Mouse (Mus musculus): ENCODE measurements around the gene Acot3. TPM values are rescaled to one million over a fixed set of nuclear protein-coding genes. Genes with fewer than 3 reads are reported as not detected.
"Not testable (repeated sequence)": the region's sequence is repeated elsewhere in the genome, so short reads cannot be mapped to it uniquely, and the experiment has no call there.

The Acot3 gene
- polyA plus RNA-seq, 1 experiment from 2014 or later, result 1.2 TPM

- ATAC-seq (ENCODE audit: low FRiP score, low TSS enrichment); H3K4me1 ChIP-seq (ENCODE audit: control insufficient read depth, insufficient read depth, low read length); H3K4me3 ChIP-seq (replicated peaks; ENCODE audit: low read depth, low read length); DNase-seq; H3K27me3 ChIP-seq (ENCODE audit: control insufficient read depth, insufficient read depth, low read length); H3K4me2 ChIP-seq (ENCODE audit: low read length); H3K36me3 ChIP-seq (ENCODE audit: control insufficient read depth, insufficient read depth, low read length); H3K9ac ChIP-seq (replicated peaks; ENCODE audit: low read length); H3K27ac ChIP-seq (replicated peaks; ENCODE audit: low read depth, low read length); H3K9me3 ChIP-seq (ENCODE audit: control insufficient read depth, low read length): not testable (repeated sequence)
- 80% methylated on average over 2 of the region's 2 CpGs for WGBS
Measured at GRCm38 (mm10) chr12:84033302-84033701, 18.6 kb upstream of the Acot3 start.

GRCm38 (mm10) chr12:84034108-84034507 lies 17.8 kb upstream of the Acot3 start:
- Histone ChIP-seq H3K9me3 (ENCODE audit: control insufficient read depth, low read length) (no peaks in the 10 kb centered on the region), H3K36me3 (ENCODE audit: control insufficient read depth, insufficient read depth, low read length) (no peaks in the 10 kb centered on the region), H3K4me3 (replicated peaks; ENCODE audit: low read depth, low read length) (no peak overlapping the region), H3K4me1 (ENCODE audit: control insufficient read depth, insufficient read depth, low read length) (no peaks in the 10 kb centered on the region), H3K4me2 (ENCODE audit: low read length) (no peak overlapping the region), H3K9ac (replicated peaks; ENCODE audit: low read length) (no peak overlapping the region), H3K27ac (replicated peaks; ENCODE audit: low read depth, low read length) (no peak overlapping the region), H3K27me3 (ENCODE audit: control insufficient read depth, insufficient read depth, low read length) (no peaks in the 10 kb centered on the region)
- no peak for ATAC-seq (ENCODE audit: low FRiP score, low TSS enrichment)
- no peak for DNase-seq
- WGBS, result 86% methylated on average over 4 of the region's 4 CpGs

GRCm38 (mm10) chr12:84038241-84038640 lies 13.7 kb upstream of the Acot3 start, which contains the start of gene Acot4:
Gene Acot4, plus strand, starts transcription at chr12:84038379.
- Histone ChIP-seq H3K9ac (replicated peaks; ENCODE audit: low read length) (peak within 1 kb of the TSS; percentile 51), H3K4me2 (ENCODE audit: low read length) (peak within 1 kb of the TSS; percentile 58), H3K4me3 (replicated peaks; ENCODE audit: low read depth, low read length) (peak within 1 kb of the TSS; percentile 43)
- not testable (repeated sequence) for ATAC-seq (ENCODE audit: low FRiP score, low TSS enrichment); H3K27me3 ChIP-seq (ENCODE audit: control insufficient read depth, insufficient read depth, low read length); H3K27ac ChIP-seq (replicated peaks; ENCODE audit: low read depth, low read length); H3K4me1 ChIP-seq (ENCODE audit: control insufficient read depth, insufficient read depth, low read length); H3K9me3 ChIP-seq (ENCODE audit: control insufficient read depth, low read length); H3K36me3 ChIP-seq (ENCODE audit: control insufficient read depth, insufficient read depth, low read length)
- DNase-seq, result peak; percentile 33
- 6% methylated on average over 32 of the region's 32 CpGs for WGBS

GRCm38 (mm10) chr12:84038691-84039111 lies 13.2 kb upstream of the Acot3 start, which contains the start of gene Gm49366:
Gene Gm49366, plus strand, starts transcription at chr12:84038935.
- ATAC-seq (ENCODE audit: low FRiP score, low TSS enrichment), result not testable (repeated sequence)
- WGBS, result 1% methylated on average over 39 of the region's 39 CpGs

GRCm38 (mm10) chr12:84042248-84042647 lies 9.7 kb upstream of the Acot3 start:
- H3K4me1 ChIP-seq (ENCODE audit: control insufficient read depth, insufficient read depth, low read length), result no peaks in the 10 kb centered on the region
- 90% methylated on average over 5 of the region's 5 CpGs for WGBS
- H3K9me3 ChIP-seq (ENCODE audit: control insufficient read depth, low read length), result no peaks in the 10 kb centered on the region
- no peak overlapping the region for H3K4me3 ChIP-seq (replicated peaks; ENCODE audit: low read depth, low read length)
- no peak overlapping the region for H3K4me2 ChIP-seq (ENCODE audit: low read length)
- no peak for DNase-seq
- no peaks in the 10 kb centered on the region for H3K36me3 ChIP-seq (ENCODE audit: control insufficient read depth, insufficient read depth, low read length)
- no peak for ATAC-seq (ENCODE audit: low FRiP score, low TSS enrichment)
- no peak overlapping the region for H3K27ac ChIP-seq (replicated peaks; ENCODE audit: low read depth, low read length)
- no peak overlapping the region for H3K9ac ChIP-seq (replicated peaks; ENCODE audit: low read length)
- no peaks in the 10 kb centered on the region for H3K27me3 ChIP-seq (ENCODE audit: control insufficient read depth, insufficient read depth, low read length)

More at GRCm38 (mm10) chr12:84038691-84039111, 13.2 kb upstream of the Acot3 start, which contains the start of gene Gm49366:
- Histone ChIP-seq H3K9ac (replicated peaks; ENCODE audit: low read length) (peak within 1 kb of the TSS; percentile 51), H3K4me3 (replicated peaks; ENCODE audit: low read depth, low read length) (peak within 1 kb of the TSS; percentile 43), H3K4me2 (ENCODE audit: low read length) (peak within 1 kb of the TSS; percentile 58)
- not testable (repeated sequence) for H3K9me3 ChIP-seq (ENCODE audit: control insufficient read depth, low read length); H3K36me3 ChIP-seq (ENCODE audit: control insufficient read depth, insufficient read depth, low read length); H3K27me3 ChIP-seq (ENCODE audit: control insufficient read depth, insufficient read depth, low read length); H3K27ac ChIP-seq (replicated peaks; ENCODE audit: low read depth, low read length); H3K4me1 ChIP-seq (ENCODE audit: control insufficient read depth, insufficient read depth, low read length)
- DNase-seq, result peak; percentile 56

GRCm38 (mm10) chr12:84044045-84044444 lies 7.9 kb upstream of the Acot3 start:
- DNase-seq, result no peak
- Histone ChIP-seq H3K4me2 (ENCODE audit: low read length) (no peak overlapping the region), H3K27ac (replicated peaks; ENCODE audit: low read depth, low read length) (no peak overlapping the region), H3K36me3 (ENCODE audit: control insufficient read depth, insufficient read depth, low read length) (no peaks in the 10 kb centered on the region), H3K4me3 (replicated peaks; ENCODE audit: low read depth, low read length) (no peak overlapping the region), H3K9ac (replicated peaks; ENCODE audit: low read length) (no peak overlapping the region), H3K4me1 (ENCODE audit: control insufficient read depth, insufficient read depth, low read length) (no peaks in the 10 kb centered on the region), H3K9me3 (ENCODE audit: control insufficient read depth, low read length) (no peaks in the 10 kb centered on the region), H3K27me3 (ENCODE audit: control insufficient read depth, insufficient read depth, low read length) (no peaks in the 10 kb centered on the region)
- ATAC-seq (ENCODE audit: low FRiP score, low TSS enrichment), result no peak
- 55% methylated on average over 2 of the region's 2 CpGs for WGBS

GRCm38 (mm10) chr12:84046906-84047305 lies 5.0 kb upstream of the Acot3 start:
- Histone ChIP-seq H3K4me3 (replicated peaks; ENCODE audit: low read depth, low read length) (no peak overlapping the region), H3K9ac (replicated peaks; ENCODE audit: low read length) (no peak overlapping the region), H3K27me3 (ENCODE audit: control insufficient read depth, insufficient read depth, low read length) (no peaks in the 10 kb centered on the region), H3K9me3 (ENCODE audit: control insufficient read depth, low read length) (no peaks in the 10 kb centered on the region), H3K4me2 (ENCODE audit: low read length) (no peak overlapping the region), H3K27ac (replicated peaks; ENCODE audit: low read depth, low read length) (no peak overlapping the region), H3K36me3 (ENCODE audit: control insufficient read depth, insufficient read depth, low read length) (no peaks in the 10 kb centered on the region), H3K4me1 (ENCODE audit: control insufficient read depth, insufficient read depth, low read length) (no peaks in the 10 kb centered on the region)
- ATAC-seq (ENCODE audit: low FRiP score, low TSS enrichment), result no peak
- 94% methylated on average over 1 of the region's 1 CpGs for WGBS
- DNase-seq, result no peak

GRCm38 (mm10) chr12:84050744-84051143 lies 1.2 kb upstream of the Acot3 start:
- not testable (repeated sequence) for H3K4me1 ChIP-seq (ENCODE audit: control insufficient read depth, insufficient read depth, low read length); H3K9ac ChIP-seq (replicated peaks; ENCODE audit: low read length); H3K36me3 ChIP-seq (ENCODE audit: control insufficient read depth, insufficient read depth, low read length); H3K9me3 ChIP-seq (ENCODE audit: control insufficient read depth, low read length); H3K27ac ChIP-seq (replicated peaks; ENCODE audit: low read depth, low read length); DNase-seq; ATAC-seq (ENCODE audit: low FRiP score, low TSS enrichment); H3K4me2 ChIP-seq (ENCODE audit: low read length); H3K4me3 ChIP-seq (replicated peaks; ENCODE audit: low read depth, low read length); H3K27me3 ChIP-seq (ENCODE audit: control insufficient read depth, insufficient read depth, low read length)
- 89% methylated on average over 5 of the region's 5 CpGs for WGBS

GRCm38 (mm10) chr12:84052609-84053008 lies 665 bp downstream of the Acot3 start:
- Histone ChIP-seq H3K27ac (replicated peaks; ENCODE audit: low read depth, low read length) (no peak overlapping the region), H3K4me2 (ENCODE audit: low read length) (no peak overlapping the region), H3K4me3 (replicated peaks; ENCODE audit: low read depth, low read length) (no peak overlapping the region), H3K9me3 (ENCODE audit: control insufficient read depth, low read length) (no peaks in the 10 kb centered on the region), H3K36me3 (ENCODE audit: control insufficient read depth, insufficient read depth, low read length) (no peaks in the 10 kb centered on the region), H3K9ac (replicated peaks; ENCODE audit: low read length) (no peak overlapping the region), H3K27me3 (ENCODE audit: control insufficient read depth, insufficient read depth, low read length) (peaks cover 4% of the 10 kb centered on the region), H3K4me1 (ENCODE audit: control insufficient read depth, insufficient read depth, low read length) (0 out of 2 replicates have a peak, but pooled peaks cover 3% of the 10 kb centered on the region)
- WGBS, result 89% methylated on average over 7 of the region's 7 CpGs
- DNase-seq (no peak), ATAC-seq (ENCODE audit: low FRiP score, low TSS enrichment) (no peak)
